Mouse (Mus musculus) bone marrow, adult 2 months (tissue): ENCODE results near the gene Trem3.

Experiments
- CTCF ChIP-seq: fragments of 200-500 bp; IDR thresholded peaks from 2 replicates; pipeline ENCODE4 v1.5.1; 2011; ENCODE audit warnings: low read length, control low read depth; ENCODE audit not compliant: control insufficient read depth, insufficient read depth
- POLR2A ChIP-seq: fragments of 200-500 bp; IDR thresholded peaks from 2 replicates; pipeline ENCODE4 v1.6.1; 2011; ENCODE audit warnings: low read depth, mild to moderate bottlenecking, control low read depth, low read length, borderline replicate concordance; ENCODE audit not compliant: control insufficient read depth

DNA sequence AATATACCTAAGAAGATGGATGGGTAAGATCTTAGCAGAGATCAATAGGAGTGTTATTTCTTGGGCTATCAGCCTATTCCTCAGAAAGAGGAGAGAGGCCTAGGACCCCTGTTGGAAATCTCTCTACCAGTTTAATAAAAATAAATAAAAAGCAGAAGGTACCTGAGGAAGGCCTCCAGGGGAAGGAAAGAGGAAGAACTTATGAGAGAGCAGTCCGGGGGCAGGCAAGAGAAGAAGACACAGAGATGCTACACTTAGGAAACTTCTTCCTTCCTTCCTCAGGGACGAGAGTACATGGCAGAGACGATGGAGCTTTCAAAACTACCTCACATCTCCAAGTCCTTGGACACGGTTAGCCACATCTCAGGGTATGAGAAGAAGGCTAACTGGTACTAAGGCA is 26.5 kb downstream of the Trem3 start:
- TF ChIP-seq CTCF, result no peak
- TF ChIP-seq POLR2A, result no peak
